Mouse (Mus musculus): Measurements from ENCODE around the gene Ccl17.

The Ccl17 gene

GRCm38 (mm10) chr8:94810153-94810552 lies at the start of gene Ccl17:
Gene Ccl17, plus strand, starts transcription at chr8:94810453.
- DNase-seq (ENCODE audit: low read depth in 1 of 2, low spot score in 2 of 2): peak in 1 of 2 experiments; percentile 6

DNA sequence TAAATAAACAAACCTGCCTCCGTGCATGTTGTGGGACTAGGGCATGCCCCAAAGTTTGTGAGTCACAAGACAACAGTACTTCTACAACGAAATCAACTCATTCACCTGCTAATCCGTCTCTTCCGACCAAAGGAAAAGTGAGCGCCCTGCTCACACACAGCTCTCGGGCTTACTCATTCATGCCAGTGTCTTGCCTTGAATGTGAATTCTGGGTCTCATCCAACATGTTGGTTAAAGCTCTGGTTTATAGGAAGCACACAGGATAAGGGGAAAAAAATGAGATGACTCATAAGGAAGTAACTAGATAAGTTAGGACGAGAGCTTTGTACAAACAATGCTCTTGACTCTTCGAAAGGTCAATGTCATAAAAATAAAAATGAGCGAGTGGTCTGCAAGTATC lies 43.2 kb upstream of the Ccl17 start:
- no peak for DNase-seq (ENCODE audit: low read depth in 1 of 2, low spot score in 2 of 2)

DNA sequence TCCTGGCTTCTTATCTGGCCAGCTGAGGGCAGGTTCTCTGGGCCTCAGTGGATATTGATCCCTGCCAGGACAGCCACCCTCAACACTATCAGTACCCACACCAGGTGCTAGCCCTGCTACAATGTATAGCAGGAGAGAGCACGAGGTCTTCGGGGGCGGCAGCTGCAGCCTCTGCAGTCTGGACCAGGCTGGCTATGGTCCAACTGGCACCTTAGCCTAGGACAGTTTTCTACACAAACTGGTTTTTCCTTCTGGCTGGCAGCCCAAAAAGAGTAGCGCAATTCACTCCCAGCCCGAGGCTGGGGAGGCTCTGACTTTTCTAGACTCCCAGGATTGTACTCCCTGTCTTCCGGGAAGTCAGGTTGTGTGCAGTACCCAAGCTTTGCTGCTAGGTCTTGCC lies 39.3 kb upstream of the Ccl17 start:
- no peak for DNase-seq (ENCODE audit: low read depth in 1 of 2, low spot score in 2 of 2)

DNA sequence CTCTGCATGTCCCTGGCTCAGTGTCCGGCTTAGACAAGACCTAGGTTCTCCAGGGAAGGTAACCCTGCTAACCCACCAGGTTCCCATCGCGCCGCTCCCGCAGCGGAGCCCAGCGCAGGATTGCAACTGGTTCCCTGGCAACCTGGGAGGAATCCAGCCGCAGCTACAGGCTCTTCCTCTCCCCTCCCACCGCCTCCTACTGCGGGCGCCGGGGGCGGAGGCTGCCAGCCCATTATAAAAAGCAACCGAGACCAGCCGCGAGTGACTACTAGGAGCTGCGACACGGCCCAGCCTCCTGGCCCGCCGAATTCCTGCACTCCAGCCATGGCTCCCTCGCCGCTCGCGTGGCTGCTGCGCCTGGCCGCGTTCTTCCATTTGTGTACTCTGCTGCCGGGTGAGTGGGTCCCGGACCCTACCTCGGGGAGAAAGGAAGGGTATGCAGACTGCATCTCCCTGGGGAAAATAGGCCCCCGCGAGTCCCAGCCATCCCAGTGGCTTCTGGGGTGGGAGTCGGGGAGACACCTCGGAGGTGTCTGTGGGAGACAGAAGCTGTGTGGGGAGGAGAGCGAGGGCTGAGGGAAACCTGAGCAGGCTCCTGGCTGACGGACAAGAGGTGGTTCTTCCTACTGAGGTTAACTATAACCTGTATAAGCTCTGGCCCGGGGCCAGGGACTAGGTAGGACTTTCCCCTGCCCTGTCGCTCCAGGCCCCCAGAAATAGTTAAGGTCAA lies 38.1 kb upstream of the Ccl17 start, which contains the start of gene Cx3cl1:
Gene Cx3cl1, plus strand, starts transcription at position 69 of the 730 bp plus-strand sequence.
- DNase-seq (ENCODE audit: low read depth in 1 of 2, low spot score in 2 of 2): no peak

DNA sequence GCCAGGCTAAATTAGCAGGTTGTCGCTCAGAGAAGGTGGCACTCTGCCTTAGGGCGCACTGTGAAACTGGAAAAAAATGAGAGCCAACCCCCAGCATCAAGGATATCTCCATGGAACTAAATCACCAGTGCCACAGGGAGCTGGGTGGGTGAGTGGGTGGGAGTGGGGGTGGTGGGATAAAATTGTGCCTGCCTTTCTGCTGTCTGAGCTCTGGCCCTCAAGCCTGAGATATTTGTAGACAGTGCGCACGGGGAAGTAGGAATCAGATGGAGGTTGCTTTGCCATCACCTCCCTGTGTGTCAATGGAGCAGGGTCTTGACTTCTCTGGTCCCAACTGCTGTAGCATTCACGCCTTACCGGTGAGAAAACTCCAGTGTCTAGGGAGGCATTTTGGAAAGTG lies 37.2 kb upstream of the Ccl17 start:
- no peak for DNase-seq (ENCODE audit: low read depth in 1 of 2, low spot score in 2 of 2)

DNA sequence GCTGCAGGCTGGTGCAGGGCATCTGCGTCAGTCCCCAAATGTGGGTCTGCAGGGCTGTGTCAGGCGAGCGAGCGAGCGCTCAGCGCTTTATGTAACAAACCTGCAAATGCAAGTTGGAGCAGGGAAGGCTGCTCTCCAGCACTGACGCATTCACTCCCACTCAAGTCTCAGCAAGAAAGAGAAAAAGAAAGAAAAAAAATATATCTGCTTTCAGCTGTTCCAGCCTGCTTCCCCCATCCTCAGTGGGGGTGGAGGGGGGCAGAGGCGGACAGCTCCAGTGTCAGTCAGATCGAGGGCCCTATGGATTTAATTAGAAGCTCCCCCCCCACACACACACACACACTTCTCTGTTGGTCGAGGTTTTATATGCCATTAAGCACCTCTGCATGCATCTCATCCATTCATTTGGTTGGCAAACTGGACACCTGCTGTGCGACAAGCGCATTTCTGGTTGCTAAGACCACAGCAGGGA lies 36.5 kb upstream of the Ccl17 start:
- DNase-seq (ENCODE audit: low read depth in 1 of 2, low spot score in 2 of 2): no peak

GRCm38 (mm10) chr8:94774601-94775000 lies 35.7 kb upstream of the Ccl17 start:
- DNase-seq (ENCODE audit: low read depth in 1 of 2, low spot score in 2 of 2): no peak

- DNase-seq (ENCODE audit: low read depth in 1 of 2, low spot score in 2 of 2): no peak
Measured at GRCm38 (mm10) chr8:94776346-94776745, 33.9 kb upstream of the Ccl17 start.

DNA sequence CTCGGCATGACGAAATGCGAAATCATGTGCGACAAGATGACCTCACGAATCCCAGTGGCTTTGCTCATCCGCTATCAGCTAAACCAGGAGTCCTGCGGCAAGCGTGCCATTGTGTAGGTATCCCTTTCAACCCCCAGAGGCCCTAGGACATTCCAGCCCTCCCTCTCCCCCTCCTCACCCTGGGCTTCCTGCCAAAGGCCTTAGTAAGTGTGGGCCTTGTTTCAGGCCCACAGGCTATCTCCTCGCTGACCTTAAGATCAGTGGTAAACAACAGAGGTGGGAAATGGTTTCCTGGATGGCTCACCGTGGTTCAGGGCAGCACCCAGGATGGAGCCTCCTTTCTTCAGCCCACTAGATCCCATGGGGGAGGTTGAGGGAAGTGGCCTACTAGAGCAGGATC lies 32.2 kb upstream of the Ccl17 start:
- no peak for DNase-seq (ENCODE audit: low read depth in 1 of 2, low spot score in 2 of 2)

DNA sequence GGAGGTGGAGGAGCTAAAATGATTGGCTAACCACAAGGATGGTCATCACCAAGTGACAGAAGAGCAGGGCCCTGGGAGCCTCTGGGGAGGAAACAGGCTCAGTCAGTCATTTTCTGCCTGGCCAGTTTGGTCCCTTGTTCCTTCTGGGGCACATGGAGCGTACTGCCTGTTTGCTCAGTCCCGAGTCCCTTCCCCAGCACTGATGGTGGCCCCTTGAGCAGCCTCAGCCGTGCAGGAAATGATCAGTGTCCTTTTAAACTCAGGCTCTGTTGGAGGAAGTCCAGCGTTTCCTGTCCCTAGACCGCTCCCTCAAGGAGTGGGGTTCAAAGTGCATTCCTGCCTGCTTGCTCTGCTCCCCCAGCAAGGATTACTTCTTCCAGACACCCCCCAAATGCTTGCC lies 31.8 kb upstream of the Ccl17 start:
- DNase-seq (ENCODE audit: low read depth in 1 of 2, low spot score in 2 of 2): no peak

- no peak for DNase-seq (ENCODE audit: low read depth in 1 of 2, low spot score in 2 of 2)
Measured at GRCm38 (mm10) chr8:94778895-94779533, 31.2 kb upstream of the Ccl17 start.

GRCm38 (mm10) chr8:94779534-94780294 lies 30.5 kb upstream of the Ccl17 start:
- no peak for DNase-seq (ENCODE audit: low read depth in 1 of 2, low spot score in 2 of 2)

DNA sequence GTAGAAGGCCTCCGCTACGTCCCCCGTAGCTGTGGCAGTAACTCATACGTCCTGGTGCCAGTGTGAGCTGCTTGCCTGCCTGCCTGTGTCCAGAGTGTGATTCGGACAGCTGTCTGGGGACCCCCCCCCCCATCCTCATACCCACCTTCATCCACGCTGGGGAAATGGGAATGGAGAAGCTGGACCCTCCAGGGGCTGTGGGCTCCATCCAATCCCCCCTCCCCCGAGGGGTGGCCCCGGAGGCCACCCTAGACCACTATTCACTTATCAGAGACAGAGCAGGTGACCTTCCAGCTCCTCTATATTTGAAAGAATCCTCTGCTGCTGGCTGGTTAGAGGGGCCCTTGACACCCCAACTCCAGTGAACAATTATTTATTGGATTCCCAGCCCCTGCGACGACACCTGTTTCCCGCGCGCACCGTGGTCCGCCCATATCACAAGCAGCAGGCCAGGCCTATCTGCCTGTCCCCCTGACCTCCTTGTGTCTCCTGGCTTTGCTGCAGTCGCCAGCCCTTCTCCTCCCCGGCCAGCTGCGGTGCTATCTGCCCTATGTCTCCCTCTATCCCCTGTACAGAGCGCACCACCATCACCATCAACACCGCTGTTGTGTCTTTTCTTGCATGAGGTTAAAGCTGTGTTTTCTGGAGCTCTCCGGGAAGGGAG lies 29.6 kb upstream of the Ccl17 start:
- DNase-seq (ENCODE audit: low read depth in 1 of 2, low spot score in 2 of 2): no peak

DNA sequence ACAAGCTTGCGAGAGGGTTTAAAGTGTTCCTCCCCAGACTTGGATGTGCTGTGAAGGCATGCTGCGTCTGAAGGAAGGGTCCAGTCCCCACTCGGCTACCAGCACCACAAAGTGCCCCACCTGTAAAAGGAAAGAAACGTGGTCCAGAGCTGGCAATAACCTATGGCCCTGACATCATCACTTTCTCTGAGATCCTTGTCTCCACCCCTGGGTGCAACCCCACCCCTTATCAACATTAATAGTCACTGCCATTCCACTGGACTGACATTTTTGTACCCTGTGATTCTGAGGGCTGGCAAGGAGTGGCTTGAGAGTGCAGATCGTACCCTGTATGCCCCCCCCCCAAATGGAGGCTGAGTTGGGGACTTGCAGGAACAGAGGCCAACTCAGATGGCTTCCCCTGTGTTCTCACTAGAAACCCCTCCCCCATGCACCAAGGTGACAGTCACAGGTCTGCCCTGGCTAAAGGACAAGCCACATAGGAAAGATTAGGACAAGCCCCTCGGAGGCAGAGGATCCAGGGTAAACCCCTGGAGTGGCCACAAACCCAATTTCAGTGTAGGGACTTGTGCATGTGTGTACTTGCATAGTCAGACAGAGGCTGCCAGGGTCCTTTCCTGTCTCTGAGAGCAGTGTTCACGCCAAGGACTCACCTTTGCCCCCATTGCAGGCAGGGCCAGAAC lies 29.0 kb upstream of the Ccl17 start:
- no peak for DNase-seq (ENCODE audit: low read depth in 1 of 2, low spot score in 2 of 2)

DNA sequence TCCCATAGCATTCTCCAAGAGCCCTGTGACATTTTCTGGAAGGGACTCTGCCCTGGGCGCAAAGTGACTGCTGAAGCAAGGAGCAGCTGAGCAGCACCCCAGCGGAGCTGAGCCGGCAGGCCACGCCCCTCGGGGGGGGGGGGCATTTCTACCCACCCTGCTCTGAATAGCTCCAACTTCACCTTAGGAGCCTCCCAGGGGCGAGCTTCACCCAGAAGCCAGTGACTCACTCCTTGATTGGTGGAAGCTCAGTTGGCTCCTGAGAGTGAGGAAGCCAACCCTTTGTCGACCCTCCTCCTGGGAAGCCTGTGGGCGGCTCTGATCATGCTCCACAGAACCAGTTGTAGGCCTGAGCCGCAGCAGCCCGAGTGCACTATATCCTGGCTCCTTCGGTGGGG lies 28.4 kb upstream of the Ccl17 start:
- no peak for DNase-seq (ENCODE audit: low read depth in 1 of 2, low spot score in 2 of 2)

- DNase-seq (ENCODE audit: low read depth in 1 of 2, low spot score in 2 of 2): no peak
Measured at GRCm38 (mm10) chr8:94783890-94784289, 26.4 kb upstream of the Ccl17 start.

DNA sequence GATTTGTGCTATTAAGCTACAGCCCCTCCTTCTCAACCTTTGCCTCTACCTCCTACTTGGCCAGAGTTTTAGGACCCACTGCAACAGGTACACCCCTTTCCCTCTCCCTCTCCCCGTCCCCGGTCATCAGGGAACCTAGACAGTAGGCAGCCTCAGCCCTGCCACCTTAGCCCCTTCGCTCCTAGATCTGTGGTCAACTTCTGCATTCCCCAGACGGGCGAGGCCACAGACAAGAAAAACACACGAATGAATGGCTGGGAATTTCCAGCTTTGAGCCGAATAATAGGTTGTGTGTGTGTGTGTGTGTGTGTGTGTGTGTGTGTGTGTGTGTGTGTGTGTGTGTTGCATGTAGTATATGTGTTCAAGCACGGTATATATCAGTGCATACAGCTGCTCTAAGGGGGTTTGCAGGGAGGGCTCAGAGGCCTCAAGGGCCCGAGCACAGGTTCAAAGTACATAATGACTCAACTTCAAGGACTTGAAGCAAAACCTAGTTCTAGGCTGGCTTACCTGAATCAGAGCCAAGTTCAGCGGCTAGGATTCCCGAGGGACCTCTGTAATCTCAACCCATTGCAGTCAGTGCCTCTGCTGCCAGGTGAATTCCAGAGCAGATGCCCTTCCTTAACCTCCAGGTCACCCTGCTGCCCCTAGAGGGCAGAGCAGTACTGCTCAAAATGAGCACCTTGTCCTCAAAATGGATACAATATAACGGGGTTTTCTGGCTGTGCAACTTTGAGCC lies 24.8 kb upstream of the Ccl17 start:
- DNase-seq (ENCODE audit: low read depth in 1 of 2, low spot score in 2 of 2): no peak

DNA sequence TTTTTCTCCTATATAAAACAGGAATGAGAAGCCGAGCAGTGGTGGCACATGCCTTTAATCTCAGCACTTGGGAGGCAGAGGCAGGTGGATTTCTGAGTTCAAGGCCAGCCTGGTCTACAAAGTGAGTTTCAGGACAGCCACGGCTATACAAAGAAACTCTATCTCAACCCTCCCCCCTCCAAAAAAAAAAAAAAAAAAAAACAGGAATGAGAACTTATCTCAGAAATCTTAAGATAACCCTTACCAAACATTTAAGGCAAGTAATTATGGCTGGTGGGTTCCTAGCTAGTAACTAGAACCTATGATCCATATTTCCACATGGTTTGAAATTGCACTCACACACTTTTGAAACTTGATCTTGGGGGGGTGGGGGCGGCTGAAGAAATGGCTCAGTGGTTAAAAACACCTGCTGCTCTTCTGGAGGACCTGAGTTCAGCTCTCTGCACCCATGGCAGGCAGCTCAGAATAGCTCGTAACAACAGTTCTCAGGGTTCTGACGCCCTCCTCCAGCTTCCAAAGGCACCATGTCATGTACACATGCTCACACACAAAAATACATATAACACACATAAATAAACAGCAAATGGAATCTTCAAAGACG lies 24.2 kb upstream of the Ccl17 start:
- DNase-seq (ENCODE audit: low read depth in 1 of 2, low spot score in 2 of 2): no peak

DNA sequence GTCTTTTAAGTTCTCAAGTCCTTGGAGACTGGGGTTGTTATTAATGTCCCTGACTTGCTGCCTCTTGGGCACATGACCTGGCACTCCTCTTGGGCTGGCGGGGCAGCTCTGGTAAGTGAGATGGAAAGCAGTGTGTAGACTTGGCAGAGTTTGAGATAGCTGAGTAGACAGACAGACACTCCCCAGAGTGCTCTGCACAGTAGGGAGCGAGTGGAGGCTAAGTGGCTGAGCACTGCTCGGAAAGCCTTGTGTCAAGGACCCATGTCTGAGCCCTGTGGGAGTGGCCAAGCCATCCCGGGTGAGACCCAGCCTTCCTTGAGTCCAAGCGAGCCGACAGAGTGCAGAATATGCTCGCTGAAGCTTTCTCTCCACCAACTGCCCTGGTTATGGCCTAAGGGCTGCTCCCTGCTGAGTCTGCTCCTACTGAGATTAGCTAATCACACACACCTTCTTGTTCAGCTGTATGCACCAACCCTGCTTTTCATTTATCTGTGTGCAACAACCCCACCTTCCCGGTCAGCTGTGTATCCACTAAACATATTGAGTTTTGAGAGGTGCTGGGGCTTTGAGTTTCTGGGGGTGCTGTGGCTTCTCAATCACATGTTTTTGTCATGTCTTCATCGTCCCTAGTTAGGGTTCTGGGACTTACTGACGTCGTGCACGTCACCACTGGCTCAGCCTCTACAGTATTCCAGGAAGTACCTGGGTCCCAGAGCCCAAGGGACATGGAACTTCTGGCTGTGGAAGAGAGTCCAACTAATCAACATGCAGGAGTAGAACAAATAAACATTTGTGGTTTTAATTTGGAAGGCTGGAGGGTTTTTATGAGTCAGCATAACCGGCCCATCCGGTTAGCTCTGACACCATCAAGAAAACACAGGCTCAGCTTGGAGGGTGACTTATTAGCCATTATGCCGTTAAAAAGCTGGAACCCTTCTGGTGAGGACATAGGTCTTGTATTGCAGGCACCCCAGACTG lies 22.4 kb upstream of the Ccl17 start:
- no peak for DNase-seq (ENCODE audit: low read depth in 1 of 2, low spot score in 2 of 2)

Measured in monocyte, adult 2 months (primary cell).